Comparison of ENCODE assay signal across 25 mouse cellular contexts in the genomic region with DNA sequence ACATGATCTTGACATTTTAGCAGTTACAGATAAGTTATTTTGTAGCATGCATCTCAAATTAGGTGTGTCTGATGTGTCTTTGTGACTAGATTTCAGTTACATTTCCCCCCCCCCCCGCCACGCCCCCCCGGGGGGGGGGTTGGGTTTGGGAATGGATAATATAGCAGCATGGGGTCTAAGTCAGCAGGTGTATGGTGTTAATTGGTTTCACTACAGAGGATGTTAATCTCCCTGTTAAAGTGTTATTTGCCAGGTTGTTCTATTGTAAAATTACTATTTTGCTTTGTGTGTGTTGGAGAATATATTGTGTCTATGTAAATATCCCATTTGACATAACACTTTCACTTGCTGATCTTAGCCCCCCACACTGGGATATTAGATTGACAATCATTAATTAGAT.
"Had no signal": no experiment of that assay in that cellular context is flagged by ENCODE, and none has a peak within 500 bp of the region (broad histone marks: within the 10 kb centered on the region; RNA-seq: fewer than 3 reads in every experiment).

No protein-coding gene starts in this region.

- ATAC-seq: hindbrain, embryonic 16.5 days; inflammation-experienced regulatory T-cells, adult 6 months; intestine, embryonic 15.5 days; intestine, postnatal 0 days had no signal

- H3K4me3 ChIP-seq: heart, adult 2 months; heart, embryonic 12.5 days; hindbrain, embryonic 10.5 days; hindbrain, embryonic 12.5 days; intestine, embryonic 15.5 days; layer of hippocampus, adult 2 months; left cerebral cortex, adult 2 months; limb, embryonic 10.5 days; limb, embryonic 12.5 days had no signal

- H3K4me1 ChIP-seq: heart, embryonic 12.5 days; hindbrain, embryonic 10.5 days; hindbrain, embryonic 12.5 days; intestine, embryonic 15.5 days; limb, embryonic 10.5 days; limb, embryonic 12.5 days had no signal

- H3K27ac ChIP-seq: heart, adult 2 months; hindbrain, embryonic 10.5 days; hindbrain, embryonic 12.5 days; hindbrain, embryonic 14.5 days; intestine, embryonic 15.5 days; layer of hippocampus, adult 2 months; left cerebral cortex, adult 2 months; limb, embryonic 10.5 days; limb, embryonic 12.5 days had no signal

- H3K9me3 ChIP-seq: heart, embryonic 12.5 days; hindbrain, embryonic 10.5 days; hindbrain, embryonic 12.5 days; intestine, embryonic 15.5 days; limb, embryonic 10.5 days; limb, embryonic 12.5 days had no signal

- DNase-seq: gastrocnemius, postnatal 14 days; gastrocnemius, postnatal 36 days; heart, adult 11 months; heart, adult 2 months; heart, postnatal 10 days; heart, postnatal 4 days; kidney, adult 18-20 months; kidney, adult 8-10 months; kidney, postnatal 10 days; kidney, postnatal 25 days; kidney, postnatal 4 days; liver had no signal

- H3K36me3 ChIP-seq: heart, embryonic 12.5 days; hindbrain, embryonic 10.5 days; hindbrain, embryonic 12.5 days; intestine, embryonic 15.5 days; limb, embryonic 10.5 days; limb, embryonic 12.5 days had no signal

- H3K27me3 ChIP-seq: heart, embryonic 12.5 days; hindbrain, embryonic 12.5 days; intestine, embryonic 15.5 days; limb, embryonic 12.5 days had no signal

- H3K9ac ChIP-seq: heart, embryonic 12.5 days; hindbrain, embryonic 12.5 days; hindbrain, embryonic 14.5 days; intestine, embryonic 15.5 days; limb, embryonic 12.5 days had no signal

- H3K4me2 ChIP-seq: heart, embryonic 12.5 days; hindbrain, embryonic 12.5 days; hindbrain, embryonic 14.5 days; intestine, embryonic 15.5 days; limb, embryonic 12.5 days; liver, embryonic 11.5 days had no signal
